Mouse (Mus musculus) limb, embryonic 15.5 days (tissue): ENCODE results near the gene Kcnj12. TPM values are rescaled to one million over a fixed set of nuclear protein-coding genes. Genes with fewer than 3 reads are reported as not detected.

Experiments used
- ATAC-seq: fragments of 200-750 bp; cut with Nextera tagmentation; 2 replicates; pipeline ENCODE4 v1.8.0; 2017; ENCODE audit warnings: low read depth, moderate TSS enrichment; ENCODE audit not compliant: insufficient number of reproducible peaks, low FRiP score, low TSS enrichment
- H3K27ac ChIP-seq: fragments of 300-500 bp; sonication (generic); 2 replicates; pipeline ENCODE4 v1.5.1; 2015; ENCODE audit warnings: moderate library complexity, mild to moderate bottlenecking, inconsistent platforms
- H3K27me3 ChIP-seq: fragments of 300-500 bp; sonication (generic); 2 replicates; pipeline ENCODE4 v1.6.1; 2015; ENCODE audit warnings: inconsistent platforms
- H3K36me3 ChIP-seq: fragments of 300-500 bp; sonication (generic); 2 replicates; pipeline ENCODE4 v1.6.1; 2015; ENCODE audit warnings: inconsistent platforms
- H3K4me1 ChIP-seq: fragments of 300-500 bp; sonication (generic); 2 replicates; pipeline ENCODE4 v1.6.1; 2015; ENCODE audit warnings: inconsistent platforms
- H3K4me2 ChIP-seq: fragments of 300-500 bp; sonication (generic); 2 replicates; pipeline ENCODE4 v1.6.1; 2015; ENCODE audit warnings: mild to moderate bottlenecking, inconsistent platforms
- H3K4me3 ChIP-seq: fragments of 300-500 bp; sonication (generic); 2 replicates; pipeline ENCODE4 v1.5.1; 2015; ENCODE audit warnings: mild to moderate bottlenecking, inconsistent platforms
- H3K9ac ChIP-seq: fragments of 300-500 bp; sonication (generic); 2 replicates; pipeline ENCODE4 v1.6.1; 2015; ENCODE audit warnings: inconsistent platforms
- H3K9me3 ChIP-seq: fragments of 300-500 bp; sonication (generic); 2 replicates; pipeline ENCODE4 v1.6.1; 2016; ENCODE audit warnings: inconsistent platforms
- WGBS: fragments of 180-500 bp; shearing (Covaris S2); methylation state at CpG from one replicate; pipeline ENCODE4 v1.1.7; 2015; 5-methylcytosine and 5-hydroxymethylcytosine counted together
- polyA plus RNA-seq: library from polyadenylated mRNA; unstranded; fragments of >200 nt; fragmentation: Nextera tagmentation; extraction: Ambion mirVana; gene quantifications from 2 replicates; pipeline ENCODE4 v1.2.1, GENCODE M21; 2015

Gene Kcnj12
- polyA plus RNA-seq, 1 experiment from 2014 or later = 0.51 TPM

GRCm38 (mm10) chr11:61040856-61041652, 18.7 kb downstream of the Kcnj12 start:
- WGBS = 74% methylated on average over 11 of the region's 11 CpGs
- no peak overlapping the region for H3K9ac ChIP-seq
- no peaks in the 10 kb centered on the region for H3K9me3 ChIP-seq
- no peaks in the 10 kb centered on the region for H3K4me1 ChIP-seq
- no peaks in the 10 kb centered on the region for H3K27me3 ChIP-seq
- H3K27ac ChIP-seq = no peak overlapping the region
- H3K36me3 ChIP-seq = no peaks in the 10 kb centered on the region
- no peak for ATAC-seq
- H3K4me2 ChIP-seq = no peak overlapping the region
- H3K4me3 ChIP-seq = no peak overlapping the region

DNA sequence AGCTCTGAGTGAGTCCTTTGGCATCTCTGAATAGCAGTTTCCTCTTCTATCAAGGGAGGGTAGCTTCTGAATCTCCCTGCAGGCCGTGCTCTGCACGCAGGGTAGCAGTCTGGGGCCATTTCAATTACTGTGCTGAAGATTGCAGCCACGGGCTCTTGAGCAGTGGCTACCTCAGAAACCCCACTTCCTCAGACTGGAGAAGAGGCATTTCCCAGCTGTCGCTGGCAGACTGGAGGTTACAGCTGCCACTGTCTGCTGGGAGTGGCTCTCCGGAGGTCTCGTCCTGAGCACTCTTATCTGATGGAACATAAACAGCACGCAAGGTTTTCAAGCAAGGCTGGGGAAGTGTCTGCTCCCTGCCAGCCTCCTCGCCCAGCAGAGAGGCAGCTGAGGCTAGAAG, 20.2 kb downstream of the Kcnj12 start:
- no peak overlapping the region for H3K27ac ChIP-seq
- H3K36me3 ChIP-seq = no peaks in the 10 kb centered on the region
- no peak for ATAC-seq
- H3K4me1 ChIP-seq = no peaks in the 10 kb centered on the region
- H3K4me3 ChIP-seq = no peak overlapping the region
- H3K4me2 ChIP-seq = no peak overlapping the region
- no peaks in the 10 kb centered on the region for H3K9me3 ChIP-seq
- 13% methylated on average over 8 of the region's 8 CpGs for WGBS
- no peak overlapping the region for H3K9ac ChIP-seq
- H3K27me3 ChIP-seq = no peaks in the 10 kb centered on the region

- WGBS = 66% methylated on average over 12 of the region's 12 CpGs
- Histone ChIP-seq H3K27ac (no peak overlapping the region), H3K9me3 (no peaks in the 10 kb centered on the region), H3K36me3 (no peaks in the 10 kb centered on the region), H3K4me2 (no peak overlapping the region), H3K4me1 (no peaks in the 10 kb centered on the region), H3K27me3 (no peaks in the 10 kb centered on the region), H3K9ac (no peak overlapping the region), H3K4me3 (no peak overlapping the region)
- ATAC-seq = no peak
Observed at GRCm38 (mm10) chr11:61043055-61043992, 21.0 kb downstream of the Kcnj12 start.

GRCm38 (mm10) chr11:61044741-61045140, 22.4 kb downstream of the Kcnj12 start:
- WGBS = 74% methylated on average over 5 of the region's 5 CpGs
- H3K9ac ChIP-seq = no peak overlapping the region
- no peaks in the 10 kb centered on the region for H3K9me3 ChIP-seq
- ATAC-seq = no peak
- H3K4me3 ChIP-seq = no peak overlapping the region
- H3K27me3 ChIP-seq = no peaks in the 10 kb centered on the region
- H3K4me2 ChIP-seq = no peak overlapping the region
- no peaks in the 10 kb centered on the region for H3K4me1 ChIP-seq
- no peak overlapping the region for H3K27ac ChIP-seq
- H3K36me3 ChIP-seq = no peaks in the 10 kb centered on the region

DNA sequence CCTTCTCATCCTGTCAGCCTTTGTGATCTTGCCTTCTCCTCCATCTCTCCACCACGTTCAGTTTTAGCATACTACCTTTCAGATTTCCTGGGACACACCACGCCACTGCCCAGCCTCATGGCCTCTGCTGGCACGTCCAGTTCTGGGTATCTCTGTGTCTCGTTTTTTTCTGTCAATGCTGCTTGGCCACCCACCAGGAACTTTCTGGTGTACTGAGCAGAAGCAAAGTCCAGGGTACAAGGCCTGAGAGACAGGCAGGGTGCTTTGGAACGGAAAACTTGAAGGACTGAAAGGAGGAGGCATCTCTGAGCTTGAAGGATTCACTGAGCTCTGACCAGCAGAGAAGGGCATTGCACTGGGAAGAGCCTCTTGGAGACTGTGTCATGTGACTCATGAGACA, 25.1 kb downstream of the Kcnj12 start:
- H3K4me1 ChIP-seq = no peaks in the 10 kb centered on the region
- WGBS = 77% methylated on average over 5 of the region's 5 CpGs
- no peak overlapping the region for H3K9ac ChIP-seq
- H3K36me3 ChIP-seq = no peaks in the 10 kb centered on the region
- no peaks in the 10 kb centered on the region for H3K9me3 ChIP-seq
- no peak overlapping the region for H3K27ac ChIP-seq
- H3K4me3 ChIP-seq = no peak overlapping the region
- no peak for ATAC-seq
- no peak overlapping the region for H3K4me2 ChIP-seq
- no peaks in the 10 kb centered on the region for H3K27me3 ChIP-seq

DNA sequence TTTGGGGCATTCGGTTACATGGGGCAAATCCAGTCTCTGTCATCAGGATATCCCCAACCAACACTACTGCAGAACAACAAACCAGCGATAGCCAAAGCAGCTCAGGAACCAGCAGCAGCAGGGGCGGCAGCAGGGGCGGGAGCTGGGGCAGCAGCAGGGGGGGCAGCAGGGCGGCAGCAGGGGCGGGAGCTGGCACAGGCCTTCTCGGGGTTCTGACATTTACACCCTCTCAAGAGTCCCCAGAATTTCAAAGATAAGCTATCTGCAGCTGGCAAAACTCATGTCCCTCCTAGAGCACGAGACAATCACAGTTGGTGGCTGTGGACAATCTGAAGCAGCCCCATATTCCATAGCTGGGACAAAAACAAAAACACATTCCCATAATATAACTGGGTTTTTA, 28.8 kb downstream of the Kcnj12 start:
- H3K27me3 ChIP-seq = no peaks in the 10 kb centered on the region
- WGBS = 42% methylated on average over 7 of the region's 8 CpGs
- no peak overlapping the region for H3K27ac ChIP-seq
- H3K9ac ChIP-seq = no peak overlapping the region
- H3K36me3 ChIP-seq = no peaks in the 10 kb centered on the region
- no peaks in the 10 kb centered on the region for H3K9me3 ChIP-seq
- no peak overlapping the region for H3K4me3 ChIP-seq
- ATAC-seq = no peak
- H3K4me1 ChIP-seq = no peaks in the 10 kb centered on the region
- no peak overlapping the region for H3K4me2 ChIP-seq

DNA sequence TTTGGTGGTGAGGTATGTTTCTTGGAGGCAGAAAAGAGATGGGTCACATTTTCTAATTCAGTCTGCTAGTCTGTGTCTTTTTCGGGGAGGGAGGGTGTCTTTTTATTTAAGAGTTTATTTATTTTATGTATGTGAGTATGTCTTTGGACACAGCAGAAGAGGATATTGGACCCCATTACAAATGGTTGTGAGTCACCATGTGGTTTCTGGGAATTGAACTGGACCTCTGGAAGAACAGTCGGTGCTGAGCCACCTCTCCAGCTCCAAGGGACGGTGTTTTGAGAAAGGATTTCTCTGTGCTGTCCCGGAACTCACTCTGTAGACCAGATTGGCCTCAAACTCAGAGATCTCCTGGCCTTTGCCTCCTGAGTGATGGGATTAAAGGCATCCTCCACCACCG, 34.5 kb downstream of the Kcnj12 start:
- H3K4me1 ChIP-seq = 0 out of 2 replicates have a peak, but pooled peaks cover 2% of the 10 kb centered on the region
- no peak overlapping the region for H3K4me2 ChIP-seq
- H3K27me3 ChIP-seq = no peaks in the 10 kb centered on the region
- no peaks in the 10 kb centered on the region for H3K36me3 ChIP-seq
- no peaks in the 10 kb centered on the region for H3K9me3 ChIP-seq
- no peak for ATAC-seq
- no peak overlapping the region for H3K4me3 ChIP-seq
- WGBS = 70% methylated on average over 5 of the region's 5 CpGs
- no peak overlapping the region for H3K27ac ChIP-seq
- no peak overlapping the region for H3K9ac ChIP-seq

GRCm38 (mm10) chr11:61059691-61060457, 37.5 kb downstream of the Kcnj12 start:
- H3K4me2 ChIP-seq = no peak overlapping the region
- no peaks in the 10 kb centered on the region for H3K36me3 ChIP-seq
- H3K27me3 ChIP-seq = no peaks in the 10 kb centered on the region
- H3K4me1 ChIP-seq = 0 out of 2 replicates have a peak, but pooled peaks cover 2% of the 10 kb centered on the region
- no peak for ATAC-seq
- H3K4me3 ChIP-seq = no peak overlapping the region
- H3K9ac ChIP-seq = no peak overlapping the region
- no peak overlapping the region for H3K27ac ChIP-seq
- H3K9me3 ChIP-seq = no peaks in the 10 kb centered on the region
- WGBS = 54% methylated on average over 10 of the region's 10 CpGs

DNA sequence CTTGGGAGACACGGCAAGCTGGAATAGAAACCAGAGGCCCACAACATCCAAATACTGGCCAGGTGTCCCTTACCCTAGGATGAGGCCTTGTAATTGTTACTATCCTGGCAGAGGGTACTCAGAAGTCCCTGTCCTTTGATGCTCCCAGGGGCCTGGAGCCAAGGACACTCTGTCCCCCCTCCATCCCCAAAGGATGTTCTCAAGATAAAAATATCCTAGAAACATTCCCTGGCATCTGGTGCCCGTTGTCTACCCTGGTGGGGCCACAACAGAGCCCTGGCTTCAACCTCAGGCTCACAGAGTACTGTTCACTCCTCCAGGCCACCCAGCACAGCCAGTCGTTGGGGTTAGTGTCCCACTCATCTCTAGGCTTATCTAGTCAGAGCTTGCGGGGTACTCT, 38.3 kb downstream of the Kcnj12 start:
- no peak overlapping the region for H3K27ac ChIP-seq
- H3K36me3 ChIP-seq = no peaks in the 10 kb centered on the region
- WGBS = 80% methylated on average over 4 of the region's 4 CpGs
- ATAC-seq = no peak
- H3K4me2 ChIP-seq = no peak overlapping the region
- H3K9ac ChIP-seq = no peak overlapping the region
- no peaks in the 10 kb centered on the region for H3K9me3 ChIP-seq
- H3K4me1 ChIP-seq = 0 out of 2 replicates have a peak, but pooled peaks cover 2% of the 10 kb centered on the region
- H3K27me3 ChIP-seq = no peaks in the 10 kb centered on the region
- no peak overlapping the region for H3K4me3 ChIP-seq

- no peak overlapping the region for H3K27ac ChIP-seq
- no peaks in the 10 kb centered on the region for H3K27me3 ChIP-seq
- no peaks in the 10 kb centered on the region for H3K36me3 ChIP-seq
- H3K4me2 ChIP-seq = no peak overlapping the region
- H3K9ac ChIP-seq = no peak overlapping the region
- 79% methylated on average over 18 of the region's 18 CpGs for WGBS
- no peaks in the 10 kb centered on the region for H3K9me3 ChIP-seq
- H3K4me1 ChIP-seq = 0 out of 2 replicates have a peak, but pooled peaks cover 2% of the 10 kb centered on the region
- H3K4me3 ChIP-seq = no peak overlapping the region
- no peak for ATAC-seq
Observed at GRCm38 (mm10) chr11:61062548-61063461, 40.4 kb downstream of the Kcnj12 start.

DNA sequence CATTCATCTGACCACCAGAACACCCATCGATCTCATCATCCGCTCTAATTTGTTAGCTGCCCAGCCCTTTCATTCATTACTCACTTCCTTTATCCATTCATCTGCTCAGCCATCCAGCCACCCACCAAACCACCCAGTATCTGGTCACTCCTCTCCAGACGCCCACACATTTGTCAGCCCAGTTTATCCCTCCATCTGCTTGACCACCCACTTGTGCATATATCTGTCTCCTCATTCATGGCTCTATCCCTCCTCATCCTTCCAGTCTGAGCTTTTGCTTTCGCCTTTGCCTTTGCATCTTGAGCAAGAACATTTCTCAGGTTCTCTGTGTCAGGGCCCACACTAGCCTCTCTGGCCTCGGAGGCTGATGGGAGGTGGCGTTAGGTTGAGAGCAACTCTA, 41.1 kb downstream of the Kcnj12 start:
- Histone ChIP-seq H3K36me3 (no peaks in the 10 kb centered on the region), H3K4me2 (no peak overlapping the region), H3K4me3 (no peak overlapping the region), H3K4me1 (0 out of 2 replicates have a peak, but pooled peaks cover 2% of the 10 kb centered on the region), H3K9ac (no peak overlapping the region), H3K27ac (no peak overlapping the region), H3K9me3 (no peaks in the 10 kb centered on the region), H3K27me3 (no peaks in the 10 kb centered on the region)
- no peak for ATAC-seq
- WGBS = 87% methylated on average over 6 of the region's 6 CpGs
